8 mouse cellular contexts compared by ENCODE assay signal in the genomic region with DNA sequence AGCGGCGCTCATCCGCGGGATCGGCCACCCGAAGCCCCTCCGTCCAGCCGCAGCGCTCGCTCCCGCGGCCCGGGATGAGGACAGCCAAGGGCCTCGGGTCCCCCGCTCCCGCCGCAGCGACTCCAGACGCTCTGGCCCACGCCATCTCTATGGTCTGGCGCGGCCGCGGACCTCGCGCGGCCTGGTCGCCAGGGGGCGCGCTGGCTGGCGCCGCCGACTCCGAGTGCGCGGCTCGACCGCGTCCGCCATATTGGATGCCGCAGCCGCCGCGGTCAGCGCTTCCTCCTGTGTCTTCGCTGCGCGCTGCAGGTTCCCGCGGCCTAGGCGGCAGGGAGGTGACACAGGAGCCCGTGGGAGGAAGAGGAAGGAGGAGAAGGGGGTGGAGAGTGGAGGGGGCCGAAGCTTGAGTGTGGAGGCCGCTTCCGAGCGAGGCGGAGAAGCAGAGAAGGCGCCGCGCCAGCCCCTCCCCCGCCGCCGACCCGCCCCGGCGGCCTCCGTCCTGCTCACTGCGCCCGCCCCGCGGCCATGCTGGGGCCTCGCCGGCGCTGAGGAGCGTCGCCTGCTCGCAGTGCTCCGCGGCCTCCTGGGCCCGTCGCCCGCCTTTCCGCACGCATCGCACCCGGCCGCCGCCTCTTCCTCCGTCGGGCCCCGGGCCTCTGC. TPM values are rescaled to one million over a fixed set of nuclear protein-coding genes. Genes with fewer than 3 reads are reported as not detected.
DNase-seq lines count a peak whose midpoint lies in the region; ATAC-seq and TF ChIP-seq lines count a peak whose summit lies in the region.

A gene (plus strand): TSS at position 253 of the 660 bp plus-strand sequence.

- under 1% methylated on average over 72 of the region's 91 CpGs for WGBS in heart, embryonic 14.5 days
- WGBS in liver, embryonic 14.5 days (ENCODE audit: insufficient replicate concordance) = under 1% methylated on average over 69 of the region's 91 CpGs
- under 1% methylated on average over 74 of the region's 91 CpGs for WGBS in neural tube, embryonic 11.5 days
- WGBS in stomach, postnatal 0 days = under 1% methylated on average over 74 of the region's 91 CpGs

- no peak for TF ChIP-seq EP300 in liver, embryonic 14.5 days (IDR thresholded peaks at IDR 0.05; ENCODE audit: low read depth)
- TF ChIP-seq EP300 in stomach, postnatal 0 days (optimal IDR thresholded peaks at IDR 0.05) = no peak

- peaks cover 7% of the 10 kb centered on the region; the same call in 1 of the 2 replicates for H3K4me1 ChIP-seq in brown adipose tissue, adult 24 weeks (ENCODE audit: control insufficient read depth, insufficient read depth, insufficient read length, low read length)
- peaks cover 0 to 32% of the 10 kb centered on the region in 2 experiments; a peak in 2 of 4 replicates for H3K4me1 ChIP-seq in heart, embryonic 14.5 days (ENCODE audit: control insufficient read depth in 2 of 2, insufficient read depth in 2 of 2, low read length in 2 of 2)
- peaks cover 6 to 19% of the 10 kb centered on the region in 2 experiments for H3K4me1 ChIP-seq in liver, embryonic 14.5 days (replicated peaks; ENCODE audit: control insufficient read depth in 2 of 2, insufficient read depth in 2 of 2, low read length in 1 of 2)
- no peaks in the 10 kb centered on the region for H3K4me1 ChIP-seq in neural tube, embryonic 11.5 days (ENCODE audit: control insufficient read depth, insufficient read depth, low read length)
- H3K4me1 ChIP-seq in stomach, postnatal 0 days (replicated peaks; ENCODE audit: control insufficient read depth, insufficient read depth) = no peaks in the 10 kb centered on the region

- H3K9me3 ChIP-seq in heart, embryonic 14.5 days (ENCODE audit: control insufficient read depth, low read length) = no peaks in the 10 kb centered on the region
- H3K9me3 ChIP-seq in liver, embryonic 14.5 days (ENCODE audit: control insufficient read depth, low read length) = no peaks in the 10 kb centered on the region
- no peaks in the 10 kb centered on the region for H3K9me3 ChIP-seq in neural tube, embryonic 11.5 days (ENCODE audit: control insufficient read depth, low read length)
- H3K9me3 ChIP-seq in stomach, postnatal 0 days (ENCODE audit: control insufficient read depth, low read length) = no peaks in the 10 kb centered on the region

- DNase-seq in CD4-positive, CD25-positive, alpha-beta regulatory T cell, adult 2 months (ENCODE audit: low read depth, low spot score) = peak; percentile 95
- peak; percentile 65 for DNase-seq in fibroblast of lung, adult 2 months (ENCODE audit: low read depth)
- DNase-seq in kidney, postnatal 25 days = peak; percentile 90 to 95
- DNase-seq in liver, embryonic 14.5 days (ENCODE audit: low read depth in 3 of 3, low spot score in 3 of 3) = peak; percentile 68 to 73 (median 70)
- peak; percentile 95 for DNase-seq in neural tube, embryonic 11.5 days (ENCODE audit: low spot score)
- peak; percentile 94 for DNase-seq in stomach, postnatal 0 days (ENCODE audit: low spot score)

- no peaks in the 10 kb centered on the region for H3K27me3 ChIP-seq in heart, embryonic 14.5 days (ENCODE audit: control insufficient read depth, insufficient read depth, low read length)
- H3K27me3 ChIP-seq in liver, embryonic 14.5 days (ENCODE audit: control insufficient read depth, insufficient read depth, low read length) = no peaks in the 10 kb centered on the region
- H3K27me3 ChIP-seq in neural tube, embryonic 11.5 days (ENCODE audit: control insufficient read depth, insufficient read depth, low read length) = no peaks in the 10 kb centered on the region
- H3K27me3 ChIP-seq in stomach, postnatal 0 days (ENCODE audit: control insufficient read depth, insufficient read depth, low read length) = no peaks in the 10 kb centered on the region

- peak; percentile 52; the same call in 1 of the 2 replicates for TF ChIP-seq CTCF in liver, embryonic 14.5 days (IDR thresholded peaks at IDR 0.05; ENCODE audit: low read depth)
- peak; percentile 71 for TF ChIP-seq CTCF in stomach, postnatal 0 days (IDR thresholded peaks at IDR 0.05; ENCODE audit: low read depth)

- peak within 1 kb of the TSS; percentile 95 for H3K9ac ChIP-seq in heart, embryonic 14.5 days (ENCODE audit: low read length)
- peak within 1 kb of the TSS; percentile 82 for H3K9ac ChIP-seq in liver, embryonic 14.5 days (replicated peaks)
- peak within 1 kb of the TSS; percentile 97 for H3K9ac ChIP-seq in neural tube, embryonic 11.5 days (ENCODE audit: low read length)
- H3K9ac ChIP-seq in stomach, postnatal 0 days (ENCODE audit: low read length) = peak within 1 kb of the TSS; percentile 97

- peak within 1 kb of the TSS; percentile 99 for H3K4me3 ChIP-seq in brown adipose tissue, adult 24 weeks (ENCODE audit: insufficient read depth, low read depth, low read length)
- peak within 1 kb of the TSS; percentile 74 to 96 for H3K4me3 ChIP-seq in heart, embryonic 14.5 days (ENCODE audit: control insufficient read depth in 1 of 2, insufficient read depth in 1 of 2, low read depth in 1 of 2, low read length in 2 of 2)
- peak within 1 kb of the TSS; percentile 83 to 90 for H3K4me3 ChIP-seq in liver, embryonic 14.5 days (ENCODE audit: insufficient read depth in 1 of 2, low read depth in 2 of 2, low read length in 2 of 2)
- H3K4me3 ChIP-seq in neural tube, embryonic 11.5 days (ENCODE audit: low read depth, low read length) = peak within 1 kb of the TSS; percentile 98
- H3K4me3 ChIP-seq in stomach, postnatal 0 days (ENCODE audit: low read depth, low read length) = peak within 1 kb of the TSS; percentile 91

- peak; percentile 93 for ATAC-seq in heart, embryonic 14.5 days (ENCODE audit: insufficient number of reproducible peaks, insufficient read depth, low FRiP score, low read depth)
- ATAC-seq in liver, embryonic 14.5 days (ENCODE audit: insufficient read depth) = peak; percentile 90
- peak; percentile 97 for ATAC-seq in neural tube, embryonic 11.5 days (ENCODE audit: insufficient read depth, low FRiP score, low TSS enrichment)
- ATAC-seq in stomach, postnatal 0 days (ENCODE audit: low FRiP score, low TSS enrichment) = peak; percentile 96

- peak within 1 kb of the TSS; percentile 82 for H3K4me2 ChIP-seq in heart, embryonic 14.5 days (ENCODE audit: low read length)
- H3K4me2 ChIP-seq in liver, embryonic 14.5 days (ENCODE audit: low read depth) = peak within 1 kb of the TSS; percentile 88
- H3K4me2 ChIP-seq in neural tube, embryonic 11.5 days (ENCODE audit: low read depth) = peak within 1 kb of the TSS; percentile 73
- H3K4me2 ChIP-seq in stomach, postnatal 0 days (replicated peaks; ENCODE audit: low read depth) = peak within 1 kb of the TSS; percentile 78

- 0 out of 2 replicates have a peak, but pooled peaks cover 3% of the 10 kb centered on the region for H3K36me3 ChIP-seq in heart, embryonic 14.5 days (ENCODE audit: control insufficient read depth, insufficient read depth, low read length)
- H3K36me3 ChIP-seq in liver, embryonic 14.5 days (replicated peaks; ENCODE audit: control insufficient read depth, insufficient read depth, low read depth) = no peaks in the 10 kb centered on the region; the same call in none of the 2 replicates
- H3K36me3 ChIP-seq in neural tube, embryonic 11.5 days (ENCODE audit: control insufficient read depth, insufficient read depth, low read length) = no peaks in the 10 kb centered on the region
- H3K36me3 ChIP-seq in stomach, postnatal 0 days (ENCODE audit: control insufficient read depth, insufficient read depth, low read length) = no peaks in the 10 kb centered on the region

- peak within 1 kb of the TSS; percentile 96 for H3K27ac ChIP-seq in brown adipose tissue, adult 24 weeks (replicated peaks; ENCODE audit: low read depth, low read length)
- peak within 1 kb of the TSS; percentile 97 to 100 for H3K27ac ChIP-seq in heart, embryonic 14.5 days (replicated peaks in 1 of 2; ENCODE audit: control insufficient read depth in 1 of 2, insufficient read depth in 1 of 2, low read depth in 2 of 2, low read length in 2 of 2)
- H3K27ac ChIP-seq in liver, embryonic 14.5 days = peak within 1 kb of the TSS; percentile 84
- peak within 1 kb of the TSS; percentile 99 for H3K27ac ChIP-seq in neural tube, embryonic 11.5 days (ENCODE audit: low read depth, low read length)
- H3K27ac ChIP-seq in stomach, postnatal 0 days (replicated peaks) = peak within 1 kb of the TSS; percentile 100

RNA-seq across cellular contexts. Expression of the gene that starts here (rescaled TPM):
- polyA plus RNA-seq in brown adipose tissue, adult 24 weeks (2012; ENCODE audit: insufficient read depth, insufficient read length, missing spikeins) = 11.1 and 13.0 TPM in 2 replicates
- 16.2 and 16.8 TPM in 2 replicates for polyA plus RNA-seq in heart, embryonic 14.5 days (2014; fragmentation: Nextera tagmentation; extraction: Ambion mirVana)
- 7.4 and 10.1 TPM in 2 replicates for polyA plus RNA-seq in liver, embryonic 14.5 days (2012; rRNA removed)
- 8.2 and 8.8 TPM in 2 replicates for polyA plus RNA-seq in liver, embryonic 14.5 days (2014; fragmentation: Nextera tagmentation; extraction: Ambion mirVana)
- 27.8 and 28.3 TPM in 2 replicates for polyA plus RNA-seq in neural tube, embryonic 11.5 days (2014; fragmentation: Nextera tagmentation; extraction: Ambion mirVana)
- 6.7 and 7.6 TPM in 2 replicates for polyA plus RNA-seq in stomach, postnatal 0 days (2015; fragmentation: Nextera tagmentation; extraction: Ambion mirVana)

Comparison
In these comparisons a context has a peak if more than half of its experiments do, and no peak if none do; other contexts are left out.
1. Peak in every context shown above with its lines: DNase-seq, ATAC-seq, H3K4me3 ChIP-seq and H3K27ac ChIP-seq.